Mouse (Mus musculus) brain, embryonic 14.5 days (tissue): ENCODE data around the gene Zmiz1.

Experiments
- CTCF ChIP-seq: fragments of 200-500 bp; IDR thresholded peaks from 2 replicates; pipeline ENCODE4 v1.5.1; 2012; ENCODE audit warnings: inconsistent platforms, mild to moderate bottlenecking, moderate library complexity, borderline replicate concordance; ENCODE audit not compliant: insufficient read depth, insufficient read length; ENCODE audit errors: extremely low read depth
- POLR2A ChIP-seq: fragments of 200-500 bp; IDR thresholded peaks from 2 replicates; pipeline ENCODE4 v1.6.1; 2012; ENCODE audit warnings: mild to moderate bottlenecking, inconsistent platforms, borderline replicate concordance; ENCODE audit not compliant: poor library complexity, insufficient read depth, insufficient read length, severe bottlenecking; ENCODE audit errors: extremely low read depth

DNA sequence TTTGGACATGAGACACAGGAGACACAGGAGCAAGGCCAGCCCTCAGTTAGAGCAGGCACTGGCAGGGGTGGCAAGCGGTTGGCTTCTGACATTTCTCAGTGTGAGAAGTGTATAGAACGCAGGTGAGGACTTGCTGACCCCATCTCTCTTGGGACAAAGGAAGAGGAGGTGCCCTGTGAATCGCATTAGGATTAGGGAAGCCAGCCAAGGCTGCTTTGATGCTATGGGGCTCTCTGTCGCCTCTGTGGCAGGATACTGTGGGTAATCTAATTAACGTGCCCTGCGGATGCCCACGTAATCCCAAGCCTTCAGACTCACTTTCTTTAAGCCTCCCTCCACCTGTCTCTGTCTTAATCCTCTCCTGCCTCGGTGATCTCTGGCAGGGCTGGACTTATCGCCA, 62.0 kb downstream of the Zmiz1 start:
- TF ChIP-seq CTCF (no peak), POLR2A (no peak)
